Mouse (Mus musculus) monocyte, adult 5-6 weeks (primary cell): ENCODE measurements at regions not wholly inside any gene's neighbourhood (a gene's known extent, or its start where the extent isn't known, plus 50 kb on each side); places are given as distances from the start of the nearest gene placed in this dataset.

Source experiments
- ATAC-seq: fragments of 153-309, 156-312 bp; replicated peaks from 2 replicates; pipeline ENCODE4 v1.8.0; 2017; ENCODE audit warnings: mild to moderate bottlenecking; ENCODE audit not compliant: low TSS enrichment, insufficient number of reproducible peaks, severe bottlenecking, poor library complexity, low FRiP score

- ATAC-seq: no peak
These were observed 219.4 kb upstream of the Xylt1 start for GRCm38 (mm10) chr7:117161193-117161908.

GRCm38 (mm10) chr7:117174811-117175422 lies 205.9 kb upstream of the Xylt1 start:
- no peak for ATAC-seq

GRCm38 (mm10) chr7:117184011-117184410 lies 196.8 kb upstream of the Xylt1 start:
- no peak for ATAC-seq

GRCm38 (mm10) chr7:117185891-117186290 lies 194.9 kb upstream of the Xylt1 start:
- no peak for ATAC-seq

- no peak for ATAC-seq
These were observed 184.2 kb upstream of the Xylt1 start for GRCm38 (mm10) chr7:117196611-117197010.

- ATAC-seq: no peak
These were observed 154.5 kb upstream of the Xylt1 start for GRCm38 (mm10) chr7:117226294-117226693.

- ATAC-seq: no peak
These were observed 151.2 kb upstream of the Xylt1 start for GRCm38 (mm10) chr7:117229619-117230018.

GRCm38 (mm10) chr7:117256819-117257218 lies 124.0 kb upstream of the Xylt1 start:
- ATAC-seq: no peak

- ATAC-seq: no peak
These were observed 122.2 kb upstream of the Xylt1 start for GRCm38 (mm10) chr7:117258557-117258956.

- no peak for ATAC-seq
These were observed 121.6 kb upstream of the Xylt1 start for GRCm38 (mm10) chr7:117259151-117259550.

GRCm38 (mm10) chr7:117259674-117260294 lies 121.0 kb upstream of the Xylt1 start:
- ATAC-seq: no peak

- ATAC-seq: no peak
These were observed 120.2 kb upstream of the Xylt1 start for GRCm38 (mm10) chr7:117260596-117260995.

- no peak for ATAC-seq
These were observed 117.7 kb upstream of the Xylt1 start for GRCm38 (mm10) chr7:117263126-117263525.

GRCm38 (mm10) chr7:117264341-117264740 lies 116.4 kb upstream of the Xylt1 start:
- ATAC-seq: no peak

GRCm38 (mm10) chr7:117268096-117268495 lies 112.7 kb upstream of the Xylt1 start:
- ATAC-seq: no peak

- no peak for ATAC-seq
These were observed 111.4 kb upstream of the Xylt1 start for GRCm38 (mm10) chr7:117269263-117269897.

- ATAC-seq: no peak
These were observed 102.3 kb upstream of the Xylt1 start for GRCm38 (mm10) chr7:117278388-117278961.

GRCm38 (mm10) chr7:117282194-117282593 lies 98.6 kb upstream of the Xylt1 start:
- no peak for ATAC-seq

GRCm38 (mm10) chr7:117285206-117285605 lies 95.6 kb upstream of the Xylt1 start:
- ATAC-seq: no peak
